Mouse (Mus musculus): ENCODE results near the gene Dmrt3.

Gene Dmrt3

DNA sequence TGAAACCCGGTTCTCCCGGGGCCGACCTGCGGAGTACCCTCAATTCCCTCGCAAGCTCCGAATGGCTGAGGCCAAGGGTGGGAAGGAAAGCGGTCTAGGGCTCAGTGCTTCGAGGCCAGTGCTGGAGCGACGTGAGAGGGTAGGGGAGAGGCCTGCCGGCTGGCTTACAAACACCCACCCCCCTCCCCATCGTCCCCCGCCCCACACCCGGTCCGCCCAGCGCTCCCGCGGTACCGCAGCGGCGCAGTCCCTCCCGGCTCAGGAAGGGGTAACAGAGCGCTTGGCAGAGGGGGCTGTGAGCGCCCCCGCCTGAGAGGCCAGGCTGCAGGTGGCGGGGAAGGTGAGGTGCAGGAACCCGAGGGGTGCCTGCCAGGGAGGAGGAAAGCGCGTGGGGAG lies at the start of gene Dmrt3:
Dmrt3 (plus strand) TSS at position 287 of the 396 bp plus-strand sequence.
- DNase-seq (ENCODE audit: low spot score), result peak; percentile 57

DNA sequence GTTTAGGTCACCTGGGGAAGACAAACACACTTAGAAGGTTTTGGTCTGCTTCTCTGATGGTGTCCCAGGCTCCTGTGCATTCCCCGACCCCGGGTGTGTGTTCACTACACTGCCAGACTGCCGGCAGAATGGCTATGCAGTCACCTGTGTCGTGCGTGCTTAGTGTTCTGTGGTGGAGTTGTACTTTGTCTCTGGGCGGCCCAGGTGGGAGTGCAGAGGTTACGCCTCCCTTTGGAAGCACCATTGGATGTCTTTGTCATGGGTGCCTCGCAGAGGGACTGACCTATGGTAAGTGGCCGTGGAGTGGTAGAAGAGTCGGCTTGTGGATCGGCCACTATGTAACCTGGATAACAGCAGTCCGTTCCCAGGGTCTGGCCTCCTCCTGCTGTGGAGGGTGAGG lies 45.7 kb upstream of the Dmrt3 start:
- DNase-seq (ENCODE audit: low spot score), result no peak

DNA sequence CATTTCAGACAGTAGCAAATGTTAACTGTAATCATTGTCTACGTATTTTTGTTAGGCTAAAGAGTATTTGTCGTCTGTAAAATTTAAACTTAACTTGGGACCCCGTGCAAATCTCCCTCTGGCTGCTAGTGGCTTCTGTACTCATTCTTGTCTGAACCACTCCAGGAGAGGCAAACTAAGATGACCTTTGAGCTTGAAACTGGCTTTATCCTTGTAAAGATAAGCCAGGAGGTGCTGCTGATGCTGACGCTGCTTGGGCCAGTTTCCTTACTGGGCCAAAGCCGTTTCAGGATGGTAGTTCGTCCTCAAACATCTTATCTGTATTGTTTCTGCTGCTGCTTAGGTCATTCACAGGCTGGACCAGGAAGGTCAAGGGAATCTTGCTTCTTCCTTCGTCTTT lies 40.3 kb upstream of the Dmrt3 start:
- no peak for DNase-seq (ENCODE audit: low spot score)

- DNase-seq (ENCODE audit: low spot score), result no peak
These were observed 35.7 kb upstream of the Dmrt3 start for GRCm38 (mm10) chr19:25574431-25574830.

DNA sequence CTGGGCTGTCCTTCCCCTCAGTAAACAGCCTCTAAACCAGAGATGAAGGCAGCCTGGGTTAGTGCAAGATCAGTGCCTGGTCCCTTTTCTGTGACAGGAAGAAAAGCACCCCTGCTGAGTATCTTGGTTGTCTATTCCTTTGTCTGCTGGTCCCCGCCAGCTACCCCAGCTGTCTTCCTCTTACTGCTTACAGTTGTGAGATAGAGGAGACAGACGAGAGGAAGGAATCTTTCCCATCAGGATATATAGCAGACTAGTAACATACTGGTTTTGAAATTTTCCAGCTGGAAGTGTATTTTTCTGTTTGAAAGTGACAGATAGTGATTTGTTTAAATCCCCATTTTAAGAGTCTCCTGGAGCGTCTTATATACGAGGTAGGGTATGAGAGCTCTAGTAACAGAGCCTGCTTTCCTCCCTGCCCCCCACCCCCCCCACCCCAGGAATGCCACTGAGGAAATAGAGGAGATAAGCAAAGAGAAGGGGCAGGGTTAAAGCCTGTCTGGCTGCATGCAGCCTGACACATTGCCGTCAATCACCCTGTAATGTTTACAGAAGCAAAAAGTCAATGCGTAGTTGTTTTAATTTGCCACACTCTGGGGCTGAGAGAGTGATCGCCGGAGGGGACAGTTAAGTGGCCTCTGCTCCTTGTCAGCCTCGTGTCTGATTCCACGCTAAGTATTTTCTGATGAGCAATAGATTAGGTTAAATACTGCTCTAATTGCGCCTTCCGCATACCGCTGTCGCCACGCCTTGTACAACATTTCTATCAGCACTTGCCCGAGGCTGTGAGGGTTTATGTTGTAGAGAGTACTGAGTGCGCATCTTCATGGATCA lies 34.9 kb upstream of the Dmrt3 start:
- no peak for DNase-seq (ENCODE audit: low spot score)

- DNase-seq (ENCODE audit: low spot score), result no peak
These were observed 31.7 kb upstream of the Dmrt3 start for GRCm38 (mm10) chr19:25578358-25578757.

DNA sequence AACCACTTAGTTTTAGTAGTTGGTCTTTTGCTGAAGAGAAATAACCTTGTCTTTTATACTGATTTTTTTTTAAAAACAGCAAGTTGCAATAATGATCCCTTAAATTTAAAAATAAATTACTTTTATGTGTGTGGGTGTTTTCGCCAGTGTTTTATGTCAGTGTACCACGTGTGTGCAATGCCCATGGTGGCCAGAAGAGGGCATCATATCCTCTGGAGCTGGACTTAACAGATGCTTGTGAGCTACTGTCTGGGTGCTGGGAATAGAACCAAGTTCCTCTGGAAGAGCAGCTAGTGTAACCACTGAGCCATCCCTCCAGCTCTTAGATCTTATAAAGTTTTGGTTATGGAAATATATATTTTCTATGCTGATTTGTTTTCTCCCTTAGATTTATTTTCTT lies 30.7 kb upstream of the Dmrt3 start:
- DNase-seq (ENCODE audit: low spot score), result no peak

- DNase-seq (ENCODE audit: low spot score), result no peak
These were observed 12.3 kb upstream of the Dmrt3 start for GRCm38 (mm10) chr19:25597717-25598232.

GRCm38 (mm10) chr19:25598626-25599025 lies 11.5 kb upstream of the Dmrt3 start:
- no peak for DNase-seq (ENCODE audit: low spot score)

- DNase-seq (ENCODE audit: low spot score), result no peak
These were observed 8.1 kb upstream of the Dmrt3 start for GRCm38 (mm10) chr19:25601966-25602365.

DNA sequence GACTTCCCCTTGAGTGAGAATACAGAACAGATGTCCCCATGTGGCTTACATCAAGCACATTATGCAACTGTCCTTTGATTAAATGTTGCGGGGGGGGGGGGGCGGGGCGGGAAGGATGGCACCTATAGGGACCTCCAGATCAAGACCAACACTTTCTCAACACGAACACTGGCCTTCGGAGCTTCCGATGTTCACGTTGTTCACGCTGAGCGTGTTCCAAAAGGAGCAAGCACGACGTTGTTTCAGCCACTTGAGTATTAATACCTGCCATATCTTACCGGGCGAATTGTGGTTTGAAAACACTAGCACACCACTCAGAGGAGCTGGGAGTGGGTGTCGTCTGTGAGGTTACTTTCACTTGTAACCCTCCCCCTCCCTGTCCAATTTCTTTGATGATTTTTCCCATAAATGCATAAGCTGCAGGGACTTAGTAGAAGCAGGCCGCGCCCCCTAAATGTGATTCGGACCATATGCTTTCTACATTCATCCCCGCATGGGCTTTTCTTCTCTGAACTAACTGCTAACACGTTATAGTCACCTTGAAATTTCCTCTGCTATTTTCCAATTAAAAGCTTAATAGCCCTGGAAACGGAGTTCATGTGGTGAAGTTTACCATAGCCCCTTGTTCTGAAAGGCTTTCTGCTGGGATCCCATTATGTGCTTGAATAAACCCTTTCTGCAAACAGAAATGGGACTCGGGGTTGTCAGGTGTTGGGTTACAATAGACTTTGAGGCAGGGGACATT lies 2.5 kb upstream of the Dmrt3 start:
- no peak for DNase-seq (ENCODE audit: low spot score)

GRCm38 (mm10) chr19:25608206-25608580 lies 1.9 kb upstream of the Dmrt3 start:
- no peak for DNase-seq (ENCODE audit: low spot score)

GRCm38 (mm10) chr19:25608961-25609850 lies 895 bp upstream of the Dmrt3 start:
- no peak for DNase-seq (ENCODE audit: low spot score)

GRCm38 (mm10) chr19:25610411-25611111 lies 460 bp downstream of the Dmrt3 start:
- peak; percentile 59 for DNase-seq (ENCODE audit: low spot score)

DNA sequence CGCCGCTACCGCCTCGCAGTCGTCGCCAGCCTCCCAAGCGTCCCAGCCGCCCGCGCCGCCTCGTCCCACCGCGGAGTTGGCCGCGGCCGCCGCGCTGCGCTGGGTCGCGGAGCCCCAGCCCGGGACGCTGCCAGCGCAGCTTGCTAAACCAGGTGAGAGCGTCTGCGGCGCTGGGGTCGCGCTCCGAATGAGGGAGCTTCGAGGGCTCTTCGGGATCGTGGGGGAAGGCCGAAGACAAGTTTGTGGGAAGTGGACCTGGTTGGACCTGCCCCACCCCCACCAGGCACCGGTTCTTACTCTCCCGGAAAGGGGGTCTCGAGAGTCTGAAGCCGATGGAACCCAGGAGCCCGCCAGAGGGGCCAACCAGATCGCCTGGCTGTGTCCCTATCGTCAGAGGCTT lies 1.0 kb downstream of the Dmrt3 start:
- DNase-seq (ENCODE audit: low spot score), result peak; percentile 27

DNA sequence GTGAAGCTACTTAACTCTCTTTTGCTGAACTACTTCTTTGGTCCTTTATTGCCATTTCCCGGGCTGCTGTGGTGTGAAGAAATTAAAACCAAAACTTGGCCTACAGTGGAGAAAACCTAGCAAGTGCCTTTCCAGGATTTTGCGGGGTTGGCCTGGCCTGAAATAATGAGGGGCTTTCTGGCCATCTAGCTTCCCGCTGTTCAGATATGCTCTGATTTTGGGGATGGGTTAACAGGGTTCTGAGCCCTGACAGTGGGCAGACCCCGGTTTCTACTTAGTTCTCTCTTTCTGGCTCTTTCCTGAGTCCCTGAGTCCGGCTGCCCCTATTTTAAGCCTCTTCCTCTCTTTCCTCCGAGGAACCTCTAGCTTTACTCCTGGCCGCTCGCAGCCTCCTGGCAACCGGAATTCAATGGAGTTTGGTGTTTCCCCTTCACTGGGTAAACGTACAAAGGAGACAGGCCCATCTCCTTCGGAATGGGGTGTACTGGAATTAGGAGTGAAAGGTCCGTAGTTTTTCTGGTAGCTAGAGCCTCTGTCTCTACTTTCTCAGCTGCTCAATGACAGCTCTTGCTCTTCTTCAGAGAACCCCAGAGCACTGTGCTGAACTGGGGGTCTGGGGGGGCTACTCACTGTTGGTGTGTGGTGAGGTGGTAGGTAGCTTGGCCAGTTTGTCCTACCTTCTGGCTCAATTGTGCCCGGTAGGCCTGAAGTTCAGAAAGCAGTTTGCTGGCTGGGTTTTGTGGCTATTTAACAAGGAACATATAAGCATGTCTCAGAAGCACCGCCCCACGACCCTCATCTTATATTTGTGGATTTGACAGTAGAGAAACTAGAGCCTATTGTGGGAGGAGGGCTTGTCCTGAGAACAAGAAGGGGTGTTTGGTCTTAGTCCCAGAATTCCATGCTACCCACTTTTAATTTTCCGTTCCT lies 2.0 kb downstream of the Dmrt3 start:
- DNase-seq (ENCODE audit: low spot score), result no peak

- DNase-seq (ENCODE audit: low spot score), result no peak
These were observed 2.8 kb downstream of the Dmrt3 start for GRCm38 (mm10) chr19:25612806-25613295.

DNA sequence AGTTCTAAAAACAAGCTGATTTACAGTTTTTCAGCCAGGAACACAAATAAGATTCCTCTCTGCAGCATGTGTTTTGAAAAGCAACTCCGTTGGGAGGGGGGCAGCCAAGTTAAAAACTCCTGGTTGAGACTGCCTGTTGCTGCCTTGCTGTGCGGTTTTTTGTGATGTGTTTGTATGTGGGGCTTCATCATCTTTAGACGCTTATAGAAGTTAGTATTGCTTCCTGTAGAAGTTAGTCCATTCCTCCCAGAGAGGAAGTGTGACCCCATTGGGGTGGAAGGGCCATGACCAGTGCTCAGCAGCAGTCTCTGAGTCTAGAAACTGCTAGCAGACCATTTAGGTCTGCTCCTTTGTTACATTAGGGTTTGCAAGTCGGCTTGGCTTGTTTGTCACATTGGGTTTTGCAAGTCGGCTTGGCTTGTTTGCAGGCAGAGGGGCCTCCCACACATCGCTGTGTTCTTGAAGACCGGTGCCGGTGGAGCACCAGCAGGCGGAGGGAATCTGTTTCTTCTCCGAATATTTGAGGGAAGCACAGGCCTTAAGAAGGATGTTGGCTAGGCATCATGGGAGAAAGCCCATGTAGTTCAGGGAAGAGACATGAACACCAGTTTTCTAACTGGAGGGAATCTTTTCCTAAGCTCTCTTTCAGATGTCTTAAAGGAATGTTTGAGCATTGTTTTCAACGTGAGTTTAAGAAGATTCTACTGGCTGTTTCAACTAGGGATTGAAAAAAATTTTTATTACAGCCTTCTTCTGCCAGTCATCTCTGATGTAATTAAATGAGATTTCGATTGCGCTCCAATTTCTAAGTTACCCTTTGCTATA lies 3.6 kb downstream of the Dmrt3 start:
- DNase-seq (ENCODE audit: low spot score), result no peak

DNA sequence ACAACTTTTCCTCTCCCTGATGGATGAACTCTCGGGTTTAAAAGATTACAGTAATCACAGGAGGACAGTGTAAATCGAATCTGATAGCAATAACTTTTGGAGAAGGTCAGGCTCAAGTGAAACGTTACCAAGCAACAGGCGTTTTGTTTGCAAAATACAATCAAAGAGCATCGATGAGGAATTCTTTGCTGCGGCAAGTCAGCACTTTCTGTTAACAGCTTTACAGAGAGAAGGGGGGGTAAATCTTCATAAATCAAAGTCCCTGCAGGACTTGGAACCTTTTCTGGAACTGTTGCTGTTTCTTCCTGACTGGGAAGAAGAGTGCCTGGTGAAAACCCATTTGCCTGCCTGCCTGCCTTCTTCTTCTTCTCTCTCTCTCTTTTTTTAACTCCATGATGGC lies 5.8 kb downstream of the Dmrt3 start:
- no peak for DNase-seq (ENCODE audit: low spot score)
